Mouse (Mus musculus) lung, embryonic 14.5 days (tissue): ENCODE measurements at regions not wholly inside any gene's neighbourhood (a gene's known extent, or its start where the extent isn't known, plus 50 kb on each side); places are given as distances from the start of the nearest gene placed in this dataset.

ENCODE experiments used
- ATAC-seq: fragments of 200-750 bp; cut with Nextera tagmentation; 2 replicates; pipeline ENCODE4 v1.8.0; 2017; ENCODE audit warnings: mild to moderate bottlenecking, moderate TSS enrichment, moderate library complexity; ENCODE audit not compliant: insufficient read depth
- DNase-seq: peaks from one replicate; pipeline ENCODE4 v3.0.0-alpha.2; 2015
- H3K27ac ChIP-seq: fragments of 300-500 bp; sonication (generic); 2 replicates; pipeline ENCODE4 v1.5.1; 2014; ENCODE audit warnings: low read depth, mild to moderate bottlenecking, moderate library complexity
- H3K27me3 ChIP-seq: fragments of 300-500 bp; sonication (generic); 2 replicates; pipeline ENCODE4 v1.6.1; 2014; ENCODE audit warnings: low read length, control low read depth; ENCODE audit not compliant: insufficient read depth
- H3K36me3 ChIP-seq: fragments of 300-500 bp; sonication (generic); 2 replicates; pipeline ENCODE4 v1.6.1; 2014; ENCODE audit warnings: control low read depth; ENCODE audit not compliant: insufficient read depth
- H3K4me1 ChIP-seq: fragments of 300-500 bp; sonication (generic); 2 replicates; pipeline ENCODE4 v1.6.1; 2014; ENCODE audit warnings: antibody characterized with exemption, control low read depth; ENCODE audit not compliant: insufficient read depth
- H3K4me2 ChIP-seq: fragments of 300-500 bp; sonication (generic); 2 replicates; pipeline ENCODE4 v1.6.1; 2014; ENCODE audit warnings: mild to moderate bottlenecking
- H3K4me3 ChIP-seq: fragments of 300-500 bp; sonication (generic); 2 replicates; pipeline ENCODE4 v1.5.1; 2014; ENCODE audit warnings: low read depth, low read length
- H3K9ac ChIP-seq: fragments of 300-500 bp; sonication (generic); 2 replicates; pipeline ENCODE4 v1.6.1; 2014
- H3K9me3 ChIP-seq: fragments of 300-500 bp; sonication (generic); 2 replicates; pipeline ENCODE4 v1.6.1; 2016; ENCODE audit warnings: low read depth, low read length, control low read depth
- CTCF ChIP-seq: IDR thresholded peaks from 2 replicates; pipeline ENCODE4 v1.5.1; 2016; ENCODE audit warnings: antibody characterized with exemption, low read depth
- WGBS: fragments of 180-500 bp; shearing (Covaris S2); extraction: QIAGEN DNeasy Blood & Tissue Kit; methylation state at CpG from one replicate; pipeline ENCODE4 v1.1.7; 2014; 5-methylcytosine and 5-hydroxymethylcytosine counted together

- no peaks in the 10 kb centered on the region for H3K36me3 ChIP-seq
- 42% methylated on average over 2 of the region's 2 CpGs for WGBS
- no peaks in the 10 kb centered on the region for H3K9me3 ChIP-seq
- no peak for TF ChIP-seq CTCF
- H3K27me3 ChIP-seq: no peaks in the 10 kb centered on the region
- no peak overlapping the region for H3K27ac ChIP-seq
- no peak overlapping the region for H3K4me3 ChIP-seq
- no peak for ATAC-seq
- no peak overlapping the region for H3K9ac ChIP-seq
- no peak overlapping the region for H3K4me2 ChIP-seq
- peak; percentile 45 for DNase-seq
- no peaks in the 10 kb centered on the region for H3K4me1 ChIP-seq
These were observed 84.0 kb upstream of the Max start for GRCm38 (mm10) chr12:77045956-77046355.

- no peaks in the 10 kb centered on the region for H3K36me3 ChIP-seq
- DNase-seq (no peak), ATAC-seq (no peak)
- H3K9me3 ChIP-seq: no peaks in the 10 kb centered on the region
- H3K4me1 ChIP-seq: peaks cover 4% of the 10 kb centered on the region; the same call in 1 of the 2 replicates
- WGBS: 76% methylated on average over 10 of the region's 10 CpGs
- H3K4me3 ChIP-seq: no peak overlapping the region
- no peaks in the 10 kb centered on the region for H3K27me3 ChIP-seq
- no peak for TF ChIP-seq CTCF
- no peak overlapping the region for H3K27ac ChIP-seq
- H3K4me2 ChIP-seq: no peak overlapping the region
- no peak overlapping the region for H3K9ac ChIP-seq
These were observed 83.4 kb upstream of the Max start for GRCm38 (mm10) chr12:77045356-77045755.

GRCm38 (mm10) chr12:77042356-77042755, 80.4 kb upstream of the Max start:
- H3K4me2 ChIP-seq: no peak overlapping the region
- no peaks in the 10 kb centered on the region for H3K36me3 ChIP-seq
- H3K27ac ChIP-seq: no peak overlapping the region
- H3K9ac ChIP-seq: no peak overlapping the region
- no peaks in the 10 kb centered on the region for H3K9me3 ChIP-seq
- DNase-seq (no peak), ATAC-seq (no peak)
- H3K27me3 ChIP-seq: no peaks in the 10 kb centered on the region
- peaks cover 4% of the 10 kb centered on the region; the same call in 1 of the 2 replicates for H3K4me1 ChIP-seq
- 69% methylated on average over 3 of the region's 4 CpGs for WGBS
- TF ChIP-seq CTCF: no peak
- no peak overlapping the region for H3K4me3 ChIP-seq

GRCm38 (mm10) chr12:77041141-77041540, 79.1 kb upstream of the Max start:
- no peaks in the 10 kb centered on the region for H3K9me3 ChIP-seq
- 35% methylated on average over 5 of the region's 5 CpGs for WGBS

GRCm38 (mm10) chr12:77039953-77040305, 77.9 kb upstream of the Max start:
- WGBS: 84% methylated on average over 4 of the region's 4 CpGs
- 0 out of 2 replicates have a peak, but pooled peaks have one; percentile 28 for ATAC-seq

More at GRCm38 (mm10) chr12:77041141-77041540, 79.1 kb upstream of the Max start:
- Histone ChIP-seq H3K36me3 (no peaks in the 10 kb centered on the region), H3K27me3 (no peaks in the 10 kb centered on the region), H3K4me3 (no peak overlapping the region), H3K4me1 (peaks cover 4% of the 10 kb centered on the region; the same call in 1 of the 2 replicates), H3K27ac (no peak overlapping the region), H3K9ac (no peak overlapping the region), H3K4me2 (no peak overlapping the region)
- TF ChIP-seq CTCF: no peak
- no peak for DNase-seq
- no peak for ATAC-seq

GRCm38 (mm10) chr12:77039295-77039952, 77.4 kb upstream of the Max start:
- 61% methylated on average over 17 of the region's 17 CpGs for WGBS
- ATAC-seq (0 out of 2 replicates have a peak, but pooled peaks have one; percentile 28), DNase-seq (peak; percentile 51)
- Histone ChIP-seq H3K9me3 (no peaks in the 10 kb centered on the region), H3K9ac (no peak overlapping the region), H3K4me2 (no peak overlapping the region), H3K27me3 (no peaks in the 10 kb centered on the region), H3K36me3 (no peaks in the 10 kb centered on the region), H3K27ac (no peak overlapping the region), H3K4me3 (no peak overlapping the region), H3K4me1 (peaks cover 4% of the 10 kb centered on the region; the same call in 1 of the 2 replicates)
- TF ChIP-seq CTCF: peak; percentile 52

More at GRCm38 (mm10) chr12:77039953-77040305, 77.9 kb upstream of the Max start:
- Histone ChIP-seq H3K27ac (no peak overlapping the region), H3K4me1 (peaks cover 4% of the 10 kb centered on the region; the same call in 1 of the 2 replicates), H3K36me3 (no peaks in the 10 kb centered on the region), H3K4me2 (no peak overlapping the region), H3K4me3 (no peak overlapping the region), H3K27me3 (no peaks in the 10 kb centered on the region), H3K9ac (no peak overlapping the region), H3K9me3 (no peaks in the 10 kb centered on the region)
- no peak for DNase-seq
- TF ChIP-seq CTCF: no peak

GRCm38 (mm10) chr12:77035676-77036075, 73.7 kb upstream of the Max start:
- no peak overlapping the region for H3K27ac ChIP-seq
- no peaks in the 10 kb centered on the region for H3K9me3 ChIP-seq
- H3K9ac ChIP-seq: no peak overlapping the region
- DNase-seq: no peak
- H3K36me3 ChIP-seq: no peaks in the 10 kb centered on the region
- no peak overlapping the region for H3K4me3 ChIP-seq
- 49% methylated on average over 2 of the region's 2 CpGs for WGBS
- H3K4me2 ChIP-seq: no peak overlapping the region
- H3K27me3 ChIP-seq: no peaks in the 10 kb centered on the region
- TF ChIP-seq CTCF: no peak
- H3K4me1 ChIP-seq: peaks cover 2% of the 10 kb centered on the region; the same call in 1 of the 2 replicates
- ATAC-seq: no peak
